Mouse (Mus musculus): ENCODE measurements around the gene Apobec3.

The Apobec3 gene

GRCm38 (mm10) chr15:79891436-79892212, at the start of gene Apobec3:
Gene Apobec3 (plus strand): TSS chr15:79891659.
- peak; percentile 90 for DNase-seq (ENCODE audit: low read depth, low spot score)

GRCm38 (mm10) chr15:79842985-79843384, 48.5 kb upstream of the Apobec3 start:
- no peak for DNase-seq (ENCODE audit: low read depth, low spot score)

DNA sequence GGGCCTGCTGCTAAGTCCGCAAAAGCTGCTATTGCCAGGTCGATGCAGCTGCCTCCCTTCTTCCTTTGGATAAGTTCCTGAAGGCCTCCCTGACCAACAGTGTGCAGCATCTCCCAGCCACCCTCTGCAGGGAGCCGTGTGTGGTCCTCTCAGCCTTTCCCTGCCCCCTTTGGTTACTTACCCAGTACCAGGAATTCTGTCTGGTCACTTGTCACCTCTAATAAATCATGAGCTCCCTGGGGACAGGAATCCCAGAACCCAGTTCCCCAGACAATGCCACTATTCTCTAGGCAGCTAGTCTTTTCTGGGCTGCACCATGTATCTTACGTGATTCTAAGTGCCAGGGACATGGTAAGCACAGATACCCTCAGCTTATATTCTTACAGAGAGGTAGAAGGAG, 45.5 kb upstream of the Apobec3 start:
- no peak for DNase-seq (ENCODE audit: low read depth, low spot score)

- no peak for DNase-seq (ENCODE audit: low read depth, low spot score)
These were observed 44.4 kb upstream of the Apobec3 start for GRCm38 (mm10) chr15:79847100-79847499.

GRCm38 (mm10) chr15:79850143-79850542, 41.3 kb upstream of the Apobec3 start:
- DNase-seq (ENCODE audit: low read depth, low spot score) = no peak

GRCm38 (mm10) chr15:79858979-79859378, 32.5 kb upstream of the Apobec3 start:
- DNase-seq (ENCODE audit: low read depth, low spot score) = no peak

DNA sequence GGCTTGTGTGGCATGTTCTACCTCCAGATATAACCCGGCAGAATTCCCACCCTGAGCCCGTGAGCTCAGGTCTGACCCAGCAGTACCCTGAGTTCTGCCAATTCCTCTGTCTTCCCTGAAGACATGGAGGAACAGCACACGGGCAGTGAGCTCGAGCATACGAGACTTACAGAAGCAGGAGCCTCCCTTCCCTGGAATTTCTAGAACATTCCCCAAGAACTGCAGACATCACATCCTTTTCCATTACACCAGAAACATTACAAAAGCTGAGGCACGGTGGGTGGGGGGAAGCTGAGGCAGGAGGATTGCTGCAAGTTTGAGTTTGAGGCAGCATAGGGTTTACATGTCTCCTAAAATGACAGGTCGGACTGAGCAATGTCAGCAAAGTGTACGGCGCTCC, 31.6 kb upstream of the Apobec3 start:
- no peak for DNase-seq (ENCODE audit: low read depth, low spot score)

DNA sequence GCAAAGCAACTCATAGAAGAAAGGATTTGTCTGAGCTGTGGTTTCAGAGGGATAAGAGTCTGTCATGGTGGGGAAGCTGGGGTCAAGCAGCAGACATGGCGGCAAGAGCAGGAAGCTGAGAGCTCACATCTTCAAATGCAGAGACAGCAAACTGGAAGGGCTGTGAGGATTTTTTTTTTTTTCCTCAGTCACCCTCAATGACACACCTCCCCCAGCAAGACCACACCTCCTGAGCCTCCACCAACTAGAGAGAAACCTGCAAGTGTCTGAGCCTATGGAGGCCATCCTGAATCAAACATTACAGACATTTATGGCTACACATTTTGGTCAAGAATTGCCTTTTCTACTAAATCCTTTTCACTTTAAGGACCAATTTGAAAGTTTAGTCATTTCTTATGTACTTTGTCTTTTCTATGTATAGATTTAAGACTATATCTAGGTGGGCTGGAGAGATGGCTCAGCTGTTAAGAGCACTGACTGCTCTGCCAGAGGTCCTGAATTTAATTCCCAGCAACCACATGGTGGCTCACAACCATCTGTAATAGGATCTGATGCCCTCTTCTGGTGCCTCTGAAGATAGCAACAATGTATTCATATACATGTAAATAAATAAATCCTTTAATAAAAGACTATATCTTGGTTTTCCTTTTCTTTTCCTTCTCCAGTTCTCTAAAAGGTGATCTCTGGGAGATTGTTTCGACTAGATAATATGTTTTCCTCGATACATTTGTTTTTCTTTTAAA, 24.0 kb upstream of the Apobec3 start:
- peak; percentile 28 for DNase-seq (ENCODE audit: low read depth, low spot score)

DNA sequence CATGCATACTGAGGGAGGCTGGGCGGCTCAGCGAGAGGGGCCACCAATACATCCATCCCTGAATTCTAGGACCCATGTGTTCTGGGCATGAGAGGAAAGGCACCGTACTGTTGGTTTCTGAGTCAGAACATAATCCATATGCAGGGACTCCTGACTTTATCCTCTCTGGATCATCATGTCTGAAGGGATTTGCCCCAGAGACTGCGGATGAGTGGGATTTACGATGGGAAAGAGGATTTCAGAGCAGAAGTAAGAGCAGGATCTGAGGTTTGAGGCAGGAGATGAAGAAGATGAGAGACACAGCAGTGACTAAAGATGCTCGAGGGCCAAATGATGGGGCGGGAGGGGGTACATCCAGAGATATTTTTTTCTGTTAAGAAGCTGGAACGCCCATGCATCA, 17.9 kb upstream of the Apobec3 start:
- DNase-seq (ENCODE audit: low read depth, low spot score) = no peak

DNA sequence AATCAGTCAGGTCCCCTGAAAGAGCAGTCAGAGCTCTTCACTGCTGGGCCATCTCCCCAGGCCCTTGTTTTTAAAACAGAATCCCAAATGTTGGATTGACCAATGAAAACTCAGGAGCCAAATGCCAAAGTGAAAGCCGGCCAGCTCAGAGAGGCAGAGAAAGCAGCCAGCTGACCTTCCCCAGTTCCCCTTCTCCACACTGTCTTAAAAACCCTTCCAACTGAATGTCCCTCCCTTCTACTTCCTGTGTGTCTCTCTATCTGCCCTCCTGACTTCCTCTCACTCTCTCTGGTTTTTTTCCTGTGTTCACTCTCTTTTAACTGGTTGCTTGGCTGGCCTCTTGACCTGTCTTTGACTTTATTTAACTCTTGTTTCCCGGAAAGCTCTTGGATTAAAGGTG, 17.5 kb upstream of the Apobec3 start:
- no peak for DNase-seq (ENCODE audit: low read depth, low spot score)

DNA sequence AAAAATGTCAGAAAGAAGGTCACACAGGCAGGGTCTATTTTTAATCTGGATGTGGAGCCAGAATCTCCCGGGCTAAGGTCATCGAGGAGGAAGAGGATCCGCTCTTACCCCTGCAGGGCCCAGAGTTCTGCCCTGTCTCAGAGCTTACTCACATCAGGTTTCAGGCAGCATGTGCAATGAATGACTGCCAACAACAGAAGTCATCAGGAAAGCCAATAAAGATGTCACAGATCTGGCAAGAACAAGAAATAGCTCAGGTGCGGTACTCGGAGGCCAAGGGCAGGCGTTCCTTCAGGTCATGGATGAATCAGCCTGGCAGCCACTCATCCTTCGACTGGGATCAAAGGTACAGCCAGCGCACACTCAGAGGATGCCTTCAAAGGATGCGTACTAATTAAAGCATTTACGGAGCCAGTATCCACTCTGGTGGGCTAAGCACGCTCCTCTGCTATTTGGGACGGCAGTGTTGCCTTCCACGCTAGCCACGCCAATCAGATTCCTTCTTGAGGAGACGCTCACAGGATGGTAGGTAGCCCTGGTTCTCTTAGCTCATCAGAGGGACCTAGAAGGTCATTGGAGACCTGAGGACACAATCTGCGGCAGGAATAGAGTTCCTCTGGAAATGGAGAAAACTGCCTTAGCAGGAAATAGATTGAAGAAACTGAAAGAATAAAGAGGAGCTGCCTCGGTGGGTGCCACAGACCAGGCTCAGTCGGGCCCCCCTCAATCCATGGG, 16.0 kb upstream of the Apobec3 start:
- DNase-seq (ENCODE audit: low read depth, low spot score) = no peak

GRCm38 (mm10) chr15:79878725-79879136, 12.7 kb upstream of the Apobec3 start:
- no peak for DNase-seq (ENCODE audit: low read depth, low spot score)

GRCm38 (mm10) chr15:79879319-79879718, 12.1 kb upstream of the Apobec3 start:
- DNase-seq (ENCODE audit: low read depth, low spot score) = no peak

- no peak for DNase-seq (ENCODE audit: low read depth, low spot score)
These were observed 11.0 kb upstream of the Apobec3 start for GRCm38 (mm10) chr15:79880477-79880876.

GRCm38 (mm10) chr15:79882623-79883267, 8.7 kb upstream of the Apobec3 start:
- no peak for DNase-seq (ENCODE audit: low read depth, low spot score)

GRCm38 (mm10) chr15:79883352-79883822, 8.1 kb upstream of the Apobec3 start:
- peak; percentile 88 for DNase-seq (ENCODE audit: low read depth, low spot score)

DNA sequence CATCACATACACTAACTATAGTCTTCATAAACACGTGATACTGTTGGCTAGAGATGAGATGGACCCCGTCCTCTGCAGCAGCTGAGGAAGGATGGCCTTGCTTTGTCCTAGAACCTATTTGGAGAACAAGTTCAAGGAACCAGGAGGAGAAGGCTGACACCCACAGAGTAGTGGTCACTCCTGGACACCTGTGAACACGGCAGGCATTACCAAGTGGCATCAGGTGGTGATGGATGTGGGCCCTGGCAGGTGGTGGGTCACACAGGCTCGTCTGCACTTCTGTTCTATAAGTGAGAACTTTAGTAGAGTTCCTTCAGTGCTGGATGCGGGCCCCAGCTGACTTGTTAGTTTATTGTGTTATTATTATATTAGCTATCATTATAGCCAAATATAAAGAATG, 6.6 kb upstream of the Apobec3 start:
- DNase-seq (ENCODE audit: low read depth, low spot score) = no peak

DNA sequence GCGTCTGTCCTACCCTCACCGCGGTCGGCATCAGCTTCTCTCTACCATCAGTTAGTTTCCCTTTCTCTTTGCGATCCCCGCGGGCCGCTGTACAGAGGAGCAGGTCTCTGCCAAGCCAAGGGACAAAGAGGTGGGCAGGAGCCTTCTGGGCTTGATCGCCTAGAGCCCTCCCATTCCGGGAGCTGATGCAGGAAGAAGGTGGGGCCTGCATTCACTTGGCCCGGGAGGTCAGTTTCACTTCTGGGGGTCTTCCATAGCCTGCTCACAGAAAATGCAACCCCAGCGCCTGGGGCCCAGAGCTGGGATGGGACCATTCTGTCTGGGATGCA, 718 bp downstream of the Apobec3 start:
- DNase-seq (ENCODE audit: low read depth, low spot score) = peak; percentile 86

DNA sequence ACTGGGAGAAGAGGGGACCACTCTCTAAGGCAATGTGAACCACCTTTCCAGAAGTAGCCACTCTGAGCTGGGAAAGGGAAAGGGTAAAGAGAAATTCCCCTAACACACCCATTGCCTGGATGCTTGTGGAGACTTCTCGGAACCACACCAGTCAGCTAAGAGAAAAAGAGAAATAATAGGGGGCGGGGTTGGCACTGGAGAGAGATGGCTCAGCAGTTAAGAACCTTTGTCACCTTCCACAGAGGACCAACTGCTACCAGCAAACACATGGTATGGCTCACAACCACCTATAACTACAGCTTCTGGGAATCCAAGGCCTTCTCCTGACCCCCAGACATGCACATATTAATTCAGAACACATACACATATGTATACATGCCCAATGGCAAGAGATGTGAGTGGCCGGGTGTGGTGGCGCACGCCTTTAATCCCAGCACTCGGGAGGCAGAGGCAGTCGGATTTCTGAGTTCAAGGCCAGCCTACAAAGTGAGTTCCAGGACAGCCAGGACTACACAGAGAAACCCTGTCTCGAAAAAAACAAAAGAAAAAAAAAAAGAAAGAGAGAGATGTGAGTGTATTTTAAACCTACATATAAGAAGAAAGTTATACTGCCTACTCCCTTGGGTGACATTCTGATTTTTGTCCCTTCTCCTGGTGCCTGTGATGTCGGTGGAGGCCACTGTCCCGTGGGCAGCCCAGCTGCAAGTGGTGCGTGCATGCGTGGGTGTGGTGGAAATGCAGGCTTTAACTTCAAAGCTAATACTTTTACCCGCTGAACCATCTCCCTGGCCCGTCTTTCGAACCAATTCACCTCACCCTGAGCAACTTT, 1.8 kb downstream of the Apobec3 start:
- no peak for DNase-seq (ENCODE audit: low read depth, low spot score)

GRCm38 (mm10) chr15:79893824-79894123, 2.3 kb downstream of the Apobec3 start:
- no peak for DNase-seq (ENCODE audit: low read depth, low spot score)

- no peak for DNase-seq (ENCODE audit: low read depth, low spot score)
These were observed 2.9 kb downstream of the Apobec3 start for GRCm38 (mm10) chr15:79894343-79894742.
